Mouse (Mus musculus): Measurements from ENCODE around the gene Nkiras2.
"Not testable (repeated sequence)": the region's sequence is repeated elsewhere in the genome, so short reads cannot be mapped to it uniquely, and the experiment has no call there.

Gene Nkiras2

GRCm38 (mm10) chr11:100640159-100640906 lies 21.3 kb downstream of the Nkiras2 start:
- peak; percentile 68 for DNase-seq

- DNase-seq = no peak
Observed at GRCm38 (mm10) chr11:100643612-100644575, 24.9 kb downstream of the Nkiras2 start.

GRCm38 (mm10) chr11:100646265-100646664 lies 27.2 kb downstream of the Nkiras2 start:
- no peak for DNase-seq

GRCm38 (mm10) chr11:100648405-100648804 lies 29.4 kb downstream of the Nkiras2 start:
- no peak for DNase-seq

GRCm38 (mm10) chr11:100651205-100651604 lies 32.2 kb downstream of the Nkiras2 start:
- no peak for DNase-seq

GRCm38 (mm10) chr11:100651748-100652147 lies 32.7 kb downstream of the Nkiras2 start:
- DNase-seq = no peak

- not testable (repeated sequence) for DNase-seq
Observed at GRCm38 (mm10) chr11:100655589-100655988, 36.5 kb downstream of the Nkiras2 start.

- no peak for DNase-seq
Observed at GRCm38 (mm10) chr11:100656458-100656857, 37.4 kb downstream of the Nkiras2 start.

GRCm38 (mm10) chr11:100659806-100660205 lies 40.8 kb downstream of the Nkiras2 start:
- DNase-seq = no peak

- DNase-seq = no peak
Observed at GRCm38 (mm10) chr11:100671049-100671448, 52.0 kb downstream of the Nkiras2 start.

GRCm38 (mm10) chr11:100671956-100672355 lies 52.9 kb downstream of the Nkiras2 start:
- no peak for DNase-seq

GRCm38 (mm10) chr11:100673169-100673568 lies 54.1 kb downstream of the Nkiras2 start:
- DNase-seq = no peak

All from right cerebral cortex, postnatal 25 days (tissue).